Comparison of ENCODE assay signal across 23 mouse cellular contexts in the genomic region with DNA sequence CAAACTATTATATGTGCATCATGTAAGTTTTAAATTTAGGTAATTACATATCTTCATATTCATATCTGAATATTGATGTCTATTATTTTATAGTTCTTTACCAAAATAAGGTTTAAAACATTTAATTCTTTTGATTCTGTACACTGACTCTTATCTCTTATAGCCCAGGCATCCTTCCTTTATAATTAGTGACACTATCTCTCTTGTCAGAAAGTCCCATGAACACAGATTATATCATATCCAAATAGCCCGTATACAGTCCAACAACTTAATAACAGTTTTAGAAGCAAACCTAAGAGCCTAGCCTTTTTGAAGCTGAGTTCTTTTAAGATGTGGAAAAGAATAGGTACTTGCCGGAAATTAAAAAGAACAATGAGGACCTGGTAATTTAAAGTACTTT.
DNase-seq lines count a peak whose midpoint lies in the region; ATAC-seq and TF ChIP-seq lines count a peak whose summit lies in the region.
"Had no signal": no experiment of that assay in that cellular context is flagged by ENCODE, and none has a peak within 500 bp of the region (broad histone marks: within the 10 kb centered on the region; RNA-seq: fewer than 3 reads in every experiment).

No protein-coding gene starts in this region.

- 43% methylated on average over 2 of the region's 2 CpGs for WGBS in heart, postnatal 0 days
- 28% methylated on average over 2 of the region's 2 CpGs for WGBS in liver, embryonic 14.5 days (ENCODE audit: insufficient replicate concordance)

- no peak for ATAC-seq in heart, postnatal 0 days (ENCODE audit: insufficient read depth, low read depth)
- peak; percentile 64; the same call in 1 of the 2 replicates for ATAC-seq in liver, embryonic 14.5 days (ENCODE audit: insufficient read depth)
- no peak for ATAC-seq in erythroid progenitor cell, adult 5-6 weeks (replicated peaks; ENCODE audit: low FRiP score, poor library complexity, severe bottlenecking)
- ATAC-seq: forebrain, embryonic 15.5 days; hindbrain, embryonic 16.5 days; midbrain, embryonic 13.5 days had no signal

- no peaks in the 10 kb centered on the region for H3K36me3 ChIP-seq in heart, postnatal 0 days (replicated peaks; ENCODE audit: control insufficient read depth, insufficient read depth, low read length)
- no peaks in the 10 kb centered on the region for H3K36me3 ChIP-seq in ES-E14 (ENCODE audit: control insufficient read depth, insufficient read depth, low read length, poor library complexity, severe bottlenecking)
- no peaks in the 10 kb centered on the region for H3K36me3 ChIP-seq in liver, embryonic 14.5 days (replicated peaks; ENCODE audit: control insufficient read depth, insufficient read depth, low read depth)
- H3K36me3 ChIP-seq: embryonic facial prominence, embryonic 12.5 days; forebrain, embryonic 10.5 days; forebrain, embryonic 15.5 days; limb, embryonic 15.5 days; midbrain, embryonic 13.5 days; neural tube, embryonic 13.5 days had no signal

- DNase-seq in heart, postnatal 0 days (ENCODE audit: low spot score): no peak
- DNase-seq in heart, adult 8-10 months (ENCODE audit: low spot score): no peak
- DNase-seq in 416B (ENCODE audit: low read depth): peak; percentile 68
- DNase-seq in ES-E14 (ENCODE audit: low read depth, low spot score): no peak
- DNase-seq in liver, embryonic 14.5 days (ENCODE audit: low read depth in 3 of 3, low spot score in 3 of 3): no peak
- no peak for DNase-seq in thymus, postnatal 4 days
- no peak for DNase-seq in kidney, adult 9 months
- DNase-seq: adrenal gland, postnatal 14 days; cerebellum, adult 11 months; cerebellum, adult 9-10 months; layer of hippocampus, adult 9-11 months; left cerebral cortex, postnatal 4 days; thymus, adult 2 months; thymus, postnatal 36 days had no signal

- H3K27me3 ChIP-seq in heart, postnatal 0 days (ENCODE audit: control insufficient read depth, insufficient read depth, low read length): no peaks in the 10 kb centered on the region
- no peaks in the 10 kb centered on the region for H3K27me3 ChIP-seq in liver, embryonic 14.5 days (ENCODE audit: control insufficient read depth, insufficient read depth, low read length)
- H3K27me3 ChIP-seq: embryonic facial prominence, embryonic 12.5 days; forebrain, embryonic 15.5 days; limb, embryonic 15.5 days; midbrain, embryonic 13.5 days; neural tube, embryonic 13.5 days had no signal

- H3K4me3 ChIP-seq in heart, postnatal 0 days (ENCODE audit: low read depth, low read length): no peak overlapping the region
- no peak overlapping the region for H3K4me3 ChIP-seq in ES-E14 (ENCODE audit: insufficient read depth in 1 of 2, low read depth in 1 of 2, low read length in 2 of 2, poor library complexity in 1 of 2, severe bottlenecking in 1 of 2)
- no peak overlapping the region for H3K4me3 ChIP-seq in liver, embryonic 14.5 days (ENCODE audit: insufficient read depth in 1 of 2, low read depth in 2 of 2, low read length in 2 of 2)
- H3K4me3 ChIP-seq: embryonic facial prominence, embryonic 12.5 days; forebrain, embryonic 10.5 days; forebrain, embryonic 15.5 days; limb, embryonic 15.5 days; midbrain, embryonic 13.5 days; neural tube, embryonic 13.5 days had no signal

- no peak overlapping the region for H3K4me2 ChIP-seq in heart, postnatal 0 days (ENCODE audit: low read depth, low read length)
- peak overlapping the region; percentile 13; the same call in 1 of the 2 replicates for H3K4me2 ChIP-seq in liver, embryonic 14.5 days (ENCODE audit: low read depth)
- H3K4me2 ChIP-seq: embryonic facial prominence, embryonic 12.5 days; forebrain, embryonic 15.5 days; limb, embryonic 15.5 days; lung, embryonic 14.5 days; midbrain, embryonic 13.5 days; neural tube, embryonic 13.5 days had no signal

- peak overlapping the region; percentile 68; the same call in 1 of the 2 replicates for H3K27ac ChIP-seq in heart, postnatal 0 days (ENCODE audit: low read depth)
- H3K27ac ChIP-seq in ES-E14 (ENCODE audit: insufficient read depth, low read depth, low read length, poor library complexity, severe bottlenecking): peak overlapping the region; percentile 98; the same call in 1 of the 2 replicates
- no peak overlapping the region for H3K27ac ChIP-seq in liver, embryonic 14.5 days
- H3K27ac ChIP-seq: embryonic facial prominence, embryonic 12.5 days; forebrain, embryonic 15.5 days; limb, embryonic 15.5 days; midbrain, embryonic 13.5 days had no signal

- peaks cover 27% of the 10 kb centered on the region for H3K4me1 ChIP-seq in heart, postnatal 0 days (ENCODE audit: control insufficient read depth, insufficient read depth)
- H3K4me1 ChIP-seq in ES-E14 (ENCODE audit: control insufficient read depth in 2 of 2, insufficient read depth in 2 of 2, low read length in 2 of 2, poor library complexity in 1 of 2): peaks cover 30 to 43% of the 10 kb centered on the region in 2 experiments
- peaks cover 50 to 58% of the 10 kb centered on the region in 2 experiments for H3K4me1 ChIP-seq in liver, embryonic 14.5 days (replicated peaks; ENCODE audit: control insufficient read depth in 2 of 2, insufficient read depth in 2 of 2, low read length in 1 of 2)
- H3K4me1 ChIP-seq: forebrain, embryonic 15.5 days had no signal

- no peak for TF ChIP-seq CTCF in heart, postnatal 0 days (IDR thresholded peaks at IDR 0.05; ENCODE audit: low read depth)
- no peak for TF ChIP-seq CTCF in liver, embryonic 14.5 days (IDR thresholded peaks at IDR 0.05; ENCODE audit: low read depth)

- TF ChIP-seq EP300 in heart, postnatal 0 days (IDR thresholded peaks at IDR 0.05; ENCODE audit: low read depth): no peak
- TF ChIP-seq EP300 in liver, embryonic 14.5 days (IDR thresholded peaks at IDR 0.05; ENCODE audit: low read depth): peak; percentile 58; the same call in 1 of the 2 replicates

- in situ Hi-C loops in ES-E14 (cut with MboI; ENCODE audit: low sequenced_read_pairs in 2 of 2, unreplicated experiment in 2 of 2): no loop called here

- no peaks in the 10 kb centered on the region for H3K9me3 ChIP-seq in heart, postnatal 0 days (replicated peaks; ENCODE audit: control insufficient read depth, low read length)
- H3K9me3 ChIP-seq in ES-E14 (ENCODE audit: control insufficient read depth, insufficient read depth, low read depth, low read length): no peaks in the 10 kb centered on the region
- no peaks in the 10 kb centered on the region for H3K9me3 ChIP-seq in liver, embryonic 14.5 days (ENCODE audit: control insufficient read depth, low read length)
- H3K9me3 ChIP-seq: embryonic facial prominence, embryonic 12.5 days; forebrain, embryonic 10.5 days; forebrain, embryonic 15.5 days; limb, embryonic 15.5 days; midbrain, embryonic 13.5 days; neural tube, embryonic 13.5 days had no signal

- no peak overlapping the region for H3K9ac ChIP-seq in heart, postnatal 0 days (replicated peaks; ENCODE audit: low read depth, low read length)
- no peak overlapping the region for H3K9ac ChIP-seq in ES-E14 (ENCODE audit: insufficient read depth, low read depth, low read length, poor library complexity, severe bottlenecking)
- no peak overlapping the region for H3K9ac ChIP-seq in liver, embryonic 14.5 days (replicated peaks)
- H3K9ac ChIP-seq: embryonic facial prominence, embryonic 12.5 days; forebrain, embryonic 15.5 days; limb, embryonic 15.5 days; lung, embryonic 14.5 days; midbrain, embryonic 13.5 days; neural tube, embryonic 13.5 days had no signal

TF ChIP-seq in ES-E14, 5 proteins besides CTCF, POLR2A, EP300 and RAD21:
- TF ChIP-seq CHD2 (IDR thresholded peaks at IDR 0.05; ENCODE audit: low read depth, low read length) (no peak), ZC3H11A (IDR thresholded peaks at IDR 0.05; ENCODE audit: borderline replicate concordance, low read depth, low read length) (no peak), MAFK (IDR thresholded peaks at IDR 0.05; ENCODE audit: insufficient read depth, low read depth, low read length) (no peak), HCFC1 (IDR thresholded peaks at IDR 0.05; ENCODE audit: borderline replicate concordance, insufficient read depth, low read length) (no peak), ZNF384 (IDR thresholded peaks at IDR 0.05; ENCODE audit: low read depth, low read length) (no peak)
